Mouse (Mus musculus): ENCODE measurements around the gene Crlf2. TPM values are rescaled to one million over a fixed set of nuclear protein-coding genes. Genes with fewer than 3 reads are reported as not detected.

The Crlf2 gene
- polyA plus RNA-seq (2017; shearing (Covaris generic)) = 50.8 TPM

DNA sequence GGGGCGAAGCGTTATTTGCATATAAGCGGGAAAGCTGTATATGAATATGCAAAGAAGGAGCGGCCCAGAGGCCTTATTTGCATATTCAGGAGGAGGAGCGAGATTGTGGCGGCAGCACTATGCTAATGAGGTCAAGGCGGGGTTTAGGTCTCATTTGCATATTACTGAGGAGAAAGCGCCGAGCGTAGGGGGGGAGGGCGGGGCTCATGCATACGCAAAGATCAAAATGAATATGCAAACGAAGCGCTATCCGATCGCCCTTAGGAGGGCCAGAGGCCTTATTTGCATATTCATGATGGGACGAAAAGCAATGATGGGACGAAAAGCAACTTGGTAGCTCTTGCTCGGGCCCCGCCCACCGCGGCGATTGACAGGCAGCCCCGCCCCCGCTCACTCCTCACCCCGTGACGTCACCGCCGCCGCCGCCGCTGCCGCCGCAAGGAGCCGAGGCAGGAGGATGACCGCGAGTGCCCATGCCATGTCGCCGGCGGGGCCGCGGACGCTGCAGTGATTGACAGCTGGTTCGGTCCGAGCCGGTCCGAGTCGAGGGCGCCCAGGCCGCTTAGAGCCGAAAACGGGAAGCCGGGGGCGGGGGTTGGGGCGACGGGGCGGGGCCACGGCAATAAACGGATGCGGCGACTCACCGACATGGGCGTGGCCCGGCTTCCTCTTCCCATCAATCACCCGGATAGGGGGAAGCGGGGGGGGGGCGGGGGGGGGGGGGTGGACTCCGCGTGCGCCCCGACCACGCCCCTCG, at the start of gene Crlf2:
Crlf2 (minus strand) TSS at position 590 of the 757 bp plus-strand sequence.

Other genes with a start within 250 kb of the Crlf2 start
- gene Vmn2r16, start 228.8 kb downstream of the Crlf2 start, polyA plus RNA-seq (2017; shearing (Covaris generic)) = not detected
- not detected for gene Vmn2r17, start 139.3 kb downstream of the Crlf2 start, polyA plus RNA-seq (2017; shearing (Covaris generic))
- gene 5430403G16Rik, start 132.0 kb upstream of the Crlf2 start, polyA plus RNA-seq (2017; shearing (Covaris generic)) = 2.5 TPM
- 11.4 TPM for gene 4930522L14Rik, start 192.9 kb upstream of the Crlf2 start, polyA plus RNA-seq (2017; shearing (Covaris generic))

Data from naive thymus-derived CD4-positive, alpha-beta T cell, adult 5 months (primary cell).